Mouse (Mus musculus): ENCODE data around the gene Lpar4.

GRCm38 (mm10) chrX:106871426-106871825, 49.0 kb upstream of the Lpar4 start:
- TF ChIP-seq POLR2A (IDR thresholded peaks at IDR 0.05; ENCODE audit: borderline replicate concordance, extremely low read depth, low read depth, low read length): no peak
- TF ChIP-seq CTCF (IDR thresholded peaks at IDR 0.05; ENCODE audit: insufficient read depth, low read length): no peak
